Mouse (Mus musculus) layer of hippocampus, postnatal 36 days (tissue): ENCODE results near the gene Slc8a3. TPM values are rescaled to one million over a fixed set of nuclear protein-coding genes. Genes with fewer than 3 reads are reported as not detected.

Experiments
- DNase-seq, 2 experiments: peaks; one replicate each; pipeline ENCODE4 v3.0.0; 2022
- total RNA-seq, 2 experiments: library from RNA; stranded (reverse); gene quantifications; 2 replicates each; pipeline ENCODE4 v1.2.3; 2021

Slc8a3 gene
- total RNA-seq, 2 experiments from 2014 or later = 9.9 to 10.8 TPM

- no peak for DNase-seq
Measured at GRCm38 (mm10) chr12:81184967-81185366, 148.0 kb downstream of the Slc8a3 start.

DNA sequence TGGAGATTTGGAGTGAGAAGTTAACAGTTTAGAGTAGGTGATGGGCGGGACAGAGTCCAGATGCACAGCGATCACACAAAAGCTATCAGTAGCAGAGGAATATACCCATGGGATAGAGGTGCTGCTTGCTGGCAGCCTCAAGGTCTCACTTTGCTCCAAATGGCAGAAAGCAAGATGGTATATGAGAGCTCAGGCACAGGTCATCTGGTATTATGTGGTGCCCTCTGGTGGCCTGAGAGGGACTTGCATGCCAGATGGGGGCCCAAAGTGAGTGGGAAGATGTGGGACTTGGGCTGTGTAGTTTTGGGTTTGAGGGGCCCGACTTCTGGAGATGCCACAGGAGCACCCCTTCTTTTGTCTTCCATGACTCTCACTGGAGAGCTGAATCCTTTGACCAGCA is 150.9 kb downstream of the Slc8a3 start:
- DNase-seq = peak; percentile 47 to 53

GRCm38 (mm10) chr12:81175252-81175651 is 157.7 kb downstream of the Slc8a3 start:
- DNase-seq = no peak

DNA sequence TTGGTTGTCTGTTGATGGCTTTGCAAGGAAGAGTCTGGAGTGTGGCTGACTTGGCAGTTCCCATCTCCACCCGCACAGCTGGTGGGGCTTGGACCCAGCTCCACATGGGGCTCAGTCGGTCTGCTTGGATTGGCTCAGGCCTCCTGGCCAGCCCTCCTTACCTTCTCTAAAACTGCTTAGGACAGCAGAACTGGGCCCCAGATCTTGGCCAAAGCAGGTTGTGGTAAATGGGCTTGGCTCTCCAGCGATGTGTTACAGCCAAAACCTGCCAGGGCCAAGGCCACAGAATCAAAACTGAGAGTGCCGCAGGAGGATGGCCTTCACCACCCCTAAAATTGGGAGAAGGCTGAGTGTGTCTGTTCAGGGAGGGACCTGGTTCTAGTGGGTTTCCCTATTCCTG is 159.1 kb downstream of the Slc8a3 start:
- no peak for DNase-seq

- no peak for DNase-seq
Measured at GRCm38 (mm10) chr12:81173011-81173410, 160.0 kb downstream of the Slc8a3 start.

GRCm38 (mm10) chr12:81170076-81170475 is 162.9 kb downstream of the Slc8a3 start:
- no peak for DNase-seq

DNA sequence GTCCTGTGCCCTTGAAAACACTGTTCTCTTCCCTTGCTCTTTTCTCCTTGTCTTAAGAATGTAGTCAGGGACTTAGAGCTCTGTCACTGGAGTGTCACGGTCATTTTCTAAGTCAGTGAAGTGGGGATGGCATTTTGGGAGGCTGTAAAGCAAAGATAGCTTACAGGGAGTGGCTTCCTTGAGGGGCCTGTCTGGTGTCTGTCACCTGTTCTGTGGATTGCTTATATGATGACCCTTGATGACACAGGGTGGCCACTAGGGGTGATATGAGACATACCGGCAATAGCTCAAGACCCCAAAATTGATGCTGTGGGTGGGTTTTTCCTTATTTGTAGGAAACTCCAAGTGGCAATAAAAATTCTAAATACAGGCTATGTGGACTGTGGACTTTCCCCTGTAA is 164.5 kb downstream of the Slc8a3 start:
- DNase-seq = no peak

- no peak for DNase-seq
Measured at GRCm38 (mm10) chr12:81168031-81168430, 164.9 kb downstream of the Slc8a3 start.

DNA sequence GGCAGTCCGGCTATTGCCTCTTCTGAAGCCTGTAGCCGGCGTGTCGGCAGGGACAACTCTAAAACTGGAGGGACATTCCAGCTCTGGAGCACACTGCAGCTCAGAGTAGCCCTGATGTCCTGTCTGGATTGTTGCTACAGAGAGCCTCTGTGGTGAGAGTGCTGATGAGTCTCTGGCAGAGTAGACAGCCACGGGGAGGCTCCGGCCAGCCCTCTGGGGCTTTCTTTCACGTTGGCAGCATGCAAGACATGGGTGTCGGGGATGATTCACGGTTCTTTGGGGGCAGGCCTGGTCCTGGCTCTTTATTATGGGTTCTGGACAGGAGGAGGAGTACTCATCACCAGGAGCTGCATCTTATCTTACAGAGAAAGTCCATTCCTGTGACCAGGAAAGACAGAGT is 165.8 kb downstream of the Slc8a3 start:
- no peak for DNase-seq

DNA sequence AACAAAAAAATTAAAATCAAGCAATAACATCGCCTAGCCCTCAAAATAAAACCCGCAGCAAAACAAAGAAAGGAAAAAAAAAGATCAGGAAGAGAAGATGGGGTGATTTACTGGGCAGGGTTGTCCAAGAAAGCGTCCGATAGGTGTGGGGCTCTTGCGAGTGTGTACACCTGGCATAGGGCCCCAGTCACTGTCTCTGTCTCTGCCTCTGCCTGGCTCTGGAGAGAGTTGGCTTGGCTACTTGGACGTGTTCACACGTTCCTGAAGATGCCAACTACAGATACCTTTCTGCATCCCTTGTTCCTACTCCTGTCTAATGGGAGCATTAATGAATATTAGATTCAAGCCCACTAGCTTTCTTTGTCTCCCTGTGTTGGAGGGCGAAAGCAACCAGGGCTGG is 166.4 kb downstream of the Slc8a3 start:
- DNase-seq = no peak

DNA sequence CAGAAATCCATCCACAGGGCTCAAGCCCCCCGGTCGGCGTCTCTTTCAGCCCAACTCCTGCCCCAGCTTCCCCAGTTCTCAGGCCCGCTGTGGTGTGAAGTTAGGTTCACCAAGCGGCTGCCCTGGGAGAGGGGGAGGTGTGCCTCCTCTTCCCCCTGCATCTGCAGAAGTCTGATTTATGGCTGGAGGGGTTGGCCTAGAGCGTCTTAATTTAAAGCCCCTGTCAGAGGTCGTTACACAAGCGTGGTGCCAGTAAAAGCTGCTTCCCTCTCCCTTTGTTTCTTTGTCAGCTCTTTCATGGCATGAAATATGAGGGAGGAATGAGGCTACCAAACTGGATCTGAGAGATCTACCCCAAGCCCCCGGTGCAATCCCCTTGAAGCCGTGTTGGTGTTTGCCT is 166.9 kb downstream of the Slc8a3 start:
- no peak for DNase-seq

DNA sequence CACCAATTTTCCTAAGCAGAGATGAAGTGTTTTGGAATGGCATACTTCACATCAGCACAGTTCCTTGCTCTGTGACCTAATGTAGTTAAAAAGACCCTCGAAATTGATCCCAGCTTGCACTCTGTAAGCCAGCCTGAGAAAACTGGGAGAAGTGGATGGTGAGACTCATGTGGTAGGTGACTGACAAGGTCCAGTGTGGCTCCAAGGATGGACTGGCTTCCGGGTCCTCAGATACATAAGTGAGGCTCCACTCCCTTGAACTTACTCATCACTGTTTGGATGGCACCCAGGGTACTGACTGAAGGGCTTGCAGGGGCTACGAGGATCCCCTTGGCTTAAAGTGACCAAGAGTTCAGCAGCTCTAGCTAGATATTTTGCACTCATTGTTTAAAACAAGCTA is 169.4 kb downstream of the Slc8a3 start:
- no peak for DNase-seq

DNA sequence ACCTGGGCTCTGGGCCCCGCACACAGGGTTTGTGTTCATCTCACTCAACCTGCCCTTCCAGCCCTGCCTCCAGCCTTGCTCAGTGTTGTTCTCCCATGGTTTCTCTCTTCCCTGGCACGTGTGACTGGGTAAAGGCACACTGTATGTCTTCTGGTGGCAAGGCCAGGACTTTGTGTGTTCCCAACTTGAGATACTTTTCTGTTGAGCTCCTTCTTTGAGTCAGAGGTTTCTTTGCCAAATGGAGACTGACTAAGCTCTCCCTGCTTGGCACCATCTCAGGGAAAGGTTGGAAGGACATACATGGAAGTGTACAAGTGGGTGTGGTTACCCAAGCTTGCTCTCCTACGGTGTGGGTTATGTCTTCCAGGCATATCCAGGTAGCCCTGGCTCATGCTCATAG is 169.8 kb downstream of the Slc8a3 start:
- no peak for DNase-seq

- DNase-seq = no peak
Measured at GRCm38 (mm10) chr12:81161282-81161681, 171.7 kb downstream of the Slc8a3 start.

- DNase-seq = no peak
Measured at GRCm38 (mm10) chr12:81160831-81161230, 172.1 kb downstream of the Slc8a3 start.

GRCm38 (mm10) chr12:81160425-81160824 is 172.6 kb downstream of the Slc8a3 start:
- DNase-seq = no peak

DNA sequence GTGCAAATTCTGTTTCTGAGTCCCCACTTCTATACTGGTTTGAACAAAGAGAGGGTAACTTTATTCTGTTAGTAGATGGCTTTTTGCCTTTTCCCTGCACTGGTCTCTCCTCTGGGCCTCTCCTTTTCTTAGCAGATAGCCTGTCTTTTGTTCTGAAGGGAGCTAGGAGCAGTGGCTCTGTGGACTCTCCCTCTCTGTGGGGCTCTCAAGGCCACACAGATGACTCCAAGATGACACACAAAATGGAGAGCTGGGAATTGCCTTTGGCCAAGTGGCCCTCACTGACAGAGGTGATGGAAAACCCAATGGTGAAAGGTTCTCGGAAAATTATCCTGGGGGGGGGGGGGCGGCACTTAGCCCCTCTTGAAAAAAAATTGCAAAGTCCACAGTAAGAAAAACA is 173.0 kb downstream of the Slc8a3 start:
- no peak for DNase-seq

- DNase-seq = no peak
Measured at GRCm38 (mm10) chr12:81156841-81157240, 176.1 kb downstream of the Slc8a3 start.

DNA sequence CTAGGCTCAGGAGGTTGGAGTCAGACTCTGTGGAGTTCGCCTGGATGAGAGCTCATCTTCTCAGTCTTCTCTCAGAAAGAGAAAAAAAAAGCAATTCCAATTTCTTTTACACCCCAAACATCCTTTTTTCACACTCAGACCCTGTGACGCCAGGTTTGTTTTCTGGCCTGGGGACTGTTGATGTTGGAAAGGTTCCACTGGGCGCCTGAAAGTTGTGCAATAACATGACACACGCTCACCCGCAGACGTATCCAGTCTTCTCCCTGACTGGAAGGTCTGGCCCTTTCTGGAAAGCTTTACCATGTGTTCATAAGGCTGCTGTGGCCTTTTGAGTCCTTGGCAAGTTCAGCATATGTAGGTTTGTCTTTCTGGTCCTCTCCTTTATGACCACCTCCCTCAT is 177.3 kb downstream of the Slc8a3 start:
- no peak for DNase-seq

DNA sequence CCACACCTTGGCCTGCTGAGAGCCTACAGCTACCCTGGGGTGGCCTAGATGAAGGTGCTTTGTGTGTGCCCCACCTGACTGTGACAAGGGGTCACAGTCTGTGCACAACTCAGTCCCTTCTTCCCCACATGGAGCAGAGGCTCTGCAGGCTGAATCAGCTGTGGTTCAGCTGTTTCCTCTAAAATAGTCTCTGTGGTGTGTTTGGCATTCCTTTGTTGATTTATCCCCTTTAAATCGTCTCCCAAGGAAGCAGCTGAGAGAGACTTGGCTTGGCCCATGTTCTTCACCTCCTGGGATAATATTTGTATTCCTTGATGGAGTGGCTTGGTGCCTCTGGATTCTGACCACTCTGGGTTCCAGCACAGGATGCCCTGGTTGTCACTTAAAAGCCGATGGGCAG is 180.9 kb downstream of the Slc8a3 start:
- DNase-seq = no peak

- DNase-seq = no peak
Measured at GRCm38 (mm10) chr12:81150917-81151316, 182.1 kb downstream of the Slc8a3 start.

DNA sequence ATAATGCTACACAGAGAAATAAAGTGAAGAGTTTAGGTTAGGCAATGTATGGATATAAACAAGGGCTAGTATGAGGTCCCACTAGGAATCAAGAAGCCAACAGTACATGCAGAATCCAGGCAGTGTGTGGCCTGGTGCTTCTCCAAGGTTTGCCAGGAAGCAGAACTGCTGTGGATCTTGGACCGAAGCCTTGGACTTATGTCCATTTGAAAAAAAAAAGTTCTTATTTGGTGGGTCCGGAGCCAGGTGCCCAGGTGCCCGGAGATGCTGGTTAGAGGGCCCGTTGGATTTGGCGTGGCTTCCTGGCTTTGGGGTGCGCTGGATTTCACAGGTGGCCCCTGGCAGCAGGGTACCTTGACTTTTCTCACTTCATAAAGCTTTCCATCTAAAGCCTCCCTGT is 185.0 kb downstream of the Slc8a3 start:
- no peak for DNase-seq
